Mouse (Mus musculus): ENCODE measurements around the gene Hdgfl2. TPM values are rescaled to one million over a fixed set of nuclear protein-coding genes. Genes with fewer than 3 reads are reported as not detected.

The Hdgfl2 gene
- polyA plus RNA-seq, 1 experiment from 2014 or later, result 43.0 TPM

- Histone ChIP-seq H3K4me2 (no peak overlapping the region), H3K4me3 (replicated peaks) (no peak overlapping the region), H3K36me3 (replicated peaks) (peaks cover 9% of the 10 kb centered on the region), H3K4me1 (replicated peaks) (no peaks in the 10 kb centered on the region), H3K27ac (replicated peaks) (no peak overlapping the region), H3K9me3 (replicated peaks) (no peaks in the 10 kb centered on the region), H3K9ac (no peak overlapping the region), H3K27me3 (no peaks in the 10 kb centered on the region)
- WGBS (ENCODE audit: insufficient replicate concordance), result 45% methylated on average over 4 of the region's 4 CpGs
- ATAC-seq (ENCODE audit: insufficient read depth), result no peak
These were observed 27.5 kb downstream of the Hdgfl2 start for GRCm38 (mm10) chr17:56106981-56107380.

GRCm38 (mm10) chr17:56107736-56108135, 28.3 kb downstream of the Hdgfl2 start:
- Histone ChIP-seq H3K4me2 (no peak overlapping the region), H3K9me3 (replicated peaks) (no peaks in the 10 kb centered on the region), H3K36me3 (replicated peaks) (0 out of 2 replicates have a peak, but pooled peaks cover 2% of the 10 kb centered on the region), H3K27ac (replicated peaks) (no peak overlapping the region), H3K4me1 (replicated peaks) (0 out of 2 replicates have a peak, but pooled peaks cover 2% of the 10 kb centered on the region), H3K9ac (no peak overlapping the region), H3K4me3 (replicated peaks) (no peak overlapping the region), H3K27me3 (no peaks in the 10 kb centered on the region)
- no peak for ATAC-seq (ENCODE audit: insufficient read depth)
- 39% methylated on average over 2 of the region's 2 CpGs for WGBS (ENCODE audit: insufficient replicate concordance)

- H3K9ac ChIP-seq, result no peak overlapping the region
- H3K4me2 ChIP-seq, result no peak overlapping the region
- H3K36me3 ChIP-seq (replicated peaks), result no peaks in the 10 kb centered on the region
- H3K4me3 ChIP-seq (replicated peaks), result no peak overlapping the region
- H3K27me3 ChIP-seq, result no peaks in the 10 kb centered on the region
- 63% methylated on average over 6 of the region's 6 CpGs for WGBS (ENCODE audit: insufficient replicate concordance)
- H3K4me1 ChIP-seq (replicated peaks), result 0 out of 2 replicates have a peak, but pooled peaks cover 2% of the 10 kb centered on the region
- no peak for ATAC-seq (ENCODE audit: insufficient read depth)
- H3K27ac ChIP-seq (replicated peaks), result no peak overlapping the region
- H3K9me3 ChIP-seq (replicated peaks), result no peaks in the 10 kb centered on the region
These were observed 29.1 kb downstream of the Hdgfl2 start for GRCm38 (mm10) chr17:56108334-56109044.

GRCm38 (mm10) chr17:56109219-56110051, 30.0 kb downstream of the Hdgfl2 start, which contains the start of gene Plin4:
Gene Plin4 (minus strand): TSS chr17:56109803.
- Histone ChIP-seq H3K9ac (no peak within 1 kb of the TSS), H3K4me2 (no peak within 1 kb of the TSS), H3K36me3 (replicated peaks) (no peaks in the 10 kb centered on the region), H3K9me3 (replicated peaks) (no peaks in the 10 kb centered on the region), H3K4me3 (replicated peaks) (no peak within 1 kb of the TSS), H3K4me1 (replicated peaks) (0 out of 2 replicates have a peak, but pooled peaks cover 10% of the 10 kb centered on the region), H3K27me3 (no peaks in the 10 kb centered on the region), H3K27ac (replicated peaks) (no peak within 1 kb of the TSS)
- ATAC-seq (ENCODE audit: insufficient read depth), result 0 out of 2 replicates have a peak, but pooled peaks have one; percentile 14
- WGBS (ENCODE audit: insufficient replicate concordance), result 55% methylated on average over 10 of the region's 10 CpGs

GRCm38 (mm10) chr17:56110571-56110970, 31.1 kb downstream of the Hdgfl2 start:
- WGBS (ENCODE audit: insufficient replicate concordance), result 50% methylated on average over 4 of the region's 4 CpGs

GRCm38 (mm10) chr17:56111021-56111420, 31.6 kb downstream of the Hdgfl2 start:
- Histone ChIP-seq H3K27ac (replicated peaks) (no peak overlapping the region), H3K9ac (no peak overlapping the region), H3K9me3 (replicated peaks) (no peaks in the 10 kb centered on the region), H3K4me1 (replicated peaks) (0 out of 2 replicates have a peak, but pooled peaks cover 11% of the 10 kb centered on the region), H3K4me2 (no peak overlapping the region), H3K36me3 (replicated peaks) (no peaks in the 10 kb centered on the region), H3K27me3 (no peaks in the 10 kb centered on the region), H3K4me3 (replicated peaks) (no peak overlapping the region)
- no peak for ATAC-seq (ENCODE audit: insufficient read depth)
- WGBS (ENCODE audit: insufficient replicate concordance), result 46% methylated on average over 1 of the region's 1 CpGs

More at GRCm38 (mm10) chr17:56110571-56110970, 31.1 kb downstream of the Hdgfl2 start:
- Histone ChIP-seq H3K9ac (no peak overlapping the region), H3K27me3 (no peaks in the 10 kb centered on the region), H3K27ac (replicated peaks) (no peak overlapping the region), H3K4me3 (replicated peaks) (no peak overlapping the region), H3K4me1 (replicated peaks) (0 out of 2 replicates have a peak, but pooled peaks cover 11% of the 10 kb centered on the region), H3K36me3 (replicated peaks) (no peaks in the 10 kb centered on the region), H3K4me2 (no peak overlapping the region), H3K9me3 (replicated peaks) (no peaks in the 10 kb centered on the region)
- no peak for ATAC-seq (ENCODE audit: insufficient read depth)

GRCm38 (mm10) chr17:56111864-56112263, 32.4 kb downstream of the Hdgfl2 start:
- Histone ChIP-seq H3K4me1 (replicated peaks) (peaks cover 11% of the 10 kb centered on the region; the same call in 1 of the 2 replicates), H3K27me3 (peaks cover 8% of the 10 kb centered on the region; the same call in 1 of the 2 replicates), H3K27ac (replicated peaks) (no peak overlapping the region), H3K9ac (no peak overlapping the region), H3K9me3 (replicated peaks) (no peaks in the 10 kb centered on the region), H3K4me3 (replicated peaks) (no peak overlapping the region), H3K36me3 (replicated peaks) (no peaks in the 10 kb centered on the region), H3K4me2 (no peak overlapping the region)
- WGBS (ENCODE audit: insufficient replicate concordance), result 30% methylated on average over 5 of the region's 5 CpGs
- ATAC-seq (ENCODE audit: insufficient read depth), result no peak

- H3K4me2 ChIP-seq, result no peak overlapping the region
- H3K27me3 ChIP-seq, result peaks cover 15% of the 10 kb centered on the region
- no peaks in the 10 kb centered on the region for H3K36me3 ChIP-seq (replicated peaks)
- H3K9me3 ChIP-seq (replicated peaks), result no peaks in the 10 kb centered on the region
- no peak overlapping the region for H3K4me3 ChIP-seq (replicated peaks)
- ATAC-seq (ENCODE audit: insufficient read depth), result no peak
- 62% methylated on average over 3 of the region's 3 CpGs for WGBS (ENCODE audit: insufficient replicate concordance)
- no peak overlapping the region for H3K27ac ChIP-seq (replicated peaks)
- peaks cover 18% of the 10 kb centered on the region for H3K4me1 ChIP-seq (replicated peaks)
- no peak overlapping the region for H3K9ac ChIP-seq
These were observed 33.3 kb downstream of the Hdgfl2 start for GRCm38 (mm10) chr17:56112743-56113142.

- Histone ChIP-seq H3K27ac (replicated peaks) (no peak overlapping the region), H3K9me3 (replicated peaks) (no peaks in the 10 kb centered on the region), H3K27me3 (peaks cover 47% of the 10 kb centered on the region), H3K4me3 (replicated peaks) (no peak overlapping the region), H3K4me2 (no peak overlapping the region), H3K4me1 (replicated peaks) (peaks cover 31% of the 10 kb centered on the region), H3K9ac (no peak overlapping the region), H3K36me3 (replicated peaks) (no peaks in the 10 kb centered on the region)
- WGBS (ENCODE audit: insufficient replicate concordance), result 52% methylated on average over 10 of the region's 10 CpGs
- no peak for ATAC-seq (ENCODE audit: insufficient read depth)
These were observed 36.8 kb downstream of the Hdgfl2 start for GRCm38 (mm10) chr17:56116193-56116592.

GRCm38 (mm10) chr17:56117251-56117710, 37.8 kb downstream of the Hdgfl2 start, which contains the start of gene Plin5:
Gene Plin5 (minus strand): TSS chr17:56117596.
- peak within 1 kb of the TSS; percentile 65 for H3K4me2 ChIP-seq
- H3K4me1 ChIP-seq (replicated peaks), result peaks cover 29% of the 10 kb centered on the region
- WGBS (ENCODE audit: insufficient replicate concordance), result 4% methylated on average over 27 of the region's 27 CpGs
- 0 out of 2 replicates have a peak within 1 kb of the TSS, but pooled peaks have one; percentile 15 for H3K9ac ChIP-seq
- peak; percentile 49 for ATAC-seq (ENCODE audit: insufficient read depth)
- no peaks in the 10 kb centered on the region for H3K9me3 ChIP-seq (replicated peaks)
- peaks cover 58% of the 10 kb centered on the region for H3K27me3 ChIP-seq
- H3K4me3 ChIP-seq (replicated peaks), result peak within 1 kb of the TSS; percentile 37
- H3K27ac ChIP-seq (replicated peaks), result no peak within 1 kb of the TSS
- no peaks in the 10 kb centered on the region for H3K36me3 ChIP-seq (replicated peaks)

- 29% methylated on average over 12 of the region's 12 CpGs for WGBS (ENCODE audit: insufficient replicate concordance)
- Histone ChIP-seq H3K9me3 (replicated peaks) (peaks cover 5% of the 10 kb centered on the region; the same call in 1 of the 2 replicates), H3K4me2 (peak overlapping the region; percentile 46), H3K27ac (replicated peaks) (no peak overlapping the region), H3K36me3 (replicated peaks) (no peaks in the 10 kb centered on the region), H3K4me3 (replicated peaks) (peak overlapping the region; percentile 29; the same call in 1 of the 2 replicates), H3K9ac (no peak overlapping the region), H3K4me1 (replicated peaks) (peaks cover 28% of the 10 kb centered on the region), H3K27me3 (peaks cover 79% of the 10 kb centered on the region)
- ATAC-seq (ENCODE audit: insufficient read depth), result no peak
These were observed 40.0 kb downstream of the Hdgfl2 start for GRCm38 (mm10) chr17:56119431-56119830.

All from liver, embryonic 15.5 days (tissue).